Mouse (Mus musculus) cortical plate, adult 2 months (tissue): ENCODE data around the gene Cyp2b23.

ENCODE experiments used
- CTCF ChIP-seq: fragments of 200-500 bp; IDR thresholded peaks from 2 replicates; pipeline ENCODE4 v1.5.1; 2011; ENCODE audit warnings: mild to moderate bottlenecking, control low read depth, low read length; ENCODE audit not compliant: insufficient read depth; ENCODE audit errors: extremely low read depth
- POLR2A ChIP-seq: fragments of 200-500 bp; IDR thresholded peaks from 2 replicates; pipeline ENCODE4 v1.6.1; 2011; ENCODE audit warnings: mild to moderate bottlenecking, low read length, control low read depth; ENCODE audit not compliant: insufficient read depth; ENCODE audit errors: extremely low read depth

DNA sequence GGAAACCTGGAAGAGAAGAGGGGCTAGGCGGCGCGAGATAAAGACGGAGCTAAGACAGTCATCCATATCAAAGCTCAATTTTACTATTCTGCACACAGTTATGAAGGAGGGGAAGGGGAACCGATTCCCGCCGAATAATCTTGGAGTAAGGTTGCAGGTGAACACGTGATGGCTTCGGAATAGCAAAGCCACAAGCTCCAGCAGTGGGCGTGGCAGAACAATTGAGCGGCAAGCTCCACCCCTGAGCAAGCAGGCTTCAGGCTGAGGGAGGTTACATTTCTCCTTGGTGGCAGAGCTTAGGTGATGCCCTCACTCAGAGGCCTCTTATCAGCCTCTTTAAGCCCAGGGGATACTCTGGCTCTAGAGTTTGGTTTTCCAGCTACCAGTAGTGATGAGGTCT, 24.8 kb upstream of the Cyp2b23 start:
- no peak for TF ChIP-seq CTCF
- no peak for TF ChIP-seq POLR2A
